Mouse (Mus musculus): Measurements from ENCODE around the gene Depdc7.

GRCm38 (mm10) chr2:104774763-104775162, 32.1 kb upstream of the Depdc7 start:
- TF ChIP-seq CTCF (IDR thresholded peaks at IDR 0.05; ENCODE audit: low read depth) (peak; percentile 64), EP300 (IDR thresholded peaks at IDR 0.05; ENCODE audit: low read depth) (no peak)
